Mouse (Mus musculus) layer of hippocampus, adult 9-10 months (tissue): ENCODE data around the gene Fam217a.
A peak's percentile ranks its signal among the peaks of the same experiment; 100 is the strongest.
"Not testable (repeated sequence)": the region's sequence is repeated elsewhere in the genome, so short reads cannot be mapped to it uniquely, and the experiment has no call there.

Source experiments
- DNase-seq: peaks from one replicate; pipeline ENCODE4 v3.0.0; 2022; ENCODE audit warnings: low spot score

Fam217a gene

GRCm38 (mm10) chr13:34924210-34924609 is at the start of gene Fam217a, which contains the start of gene 4933417A18Rik:
Gene Fam217a (minus strand): TSS chr13:34924310.
Gene 4933417A18Rik (plus strand): TSS chr13:34924409.
- no peak for DNase-seq

- DNase-seq, result no peak
Observed at GRCm38 (mm10) chr13:34973770-34974169, 49.7 kb upstream of the Fam217a start.

GRCm38 (mm10) chr13:34973149-34973548 is 49.0 kb upstream of the Fam217a start:
- DNase-seq, result no peak

GRCm38 (mm10) chr13:34972456-34972855 is 48.3 kb upstream of the Fam217a start:
- DNase-seq, result not testable (repeated sequence)

- DNase-seq, result not testable (repeated sequence)
Observed at GRCm38 (mm10) chr13:34965647-34966046, 41.5 kb upstream of the Fam217a start.

GRCm38 (mm10) chr13:34964866-34965265 is 40.8 kb upstream of the Fam217a start:
- no peak for DNase-seq

- DNase-seq, result no peak
Observed at GRCm38 (mm10) chr13:34964419-34964818, 40.3 kb upstream of the Fam217a start.

- no peak for DNase-seq
Observed at GRCm38 (mm10) chr13:34963511-34964397, 39.6 kb upstream of the Fam217a start, which contains the start of gene Eci3. Gene Eci3 (minus strand): TSS chr13:34963810.

GRCm38 (mm10) chr13:34960996-34961770 is 37.1 kb upstream of the Fam217a start:
- no peak for DNase-seq

GRCm38 (mm10) chr13:34958158-34958557 is 34.0 kb upstream of the Fam217a start:
- not testable (repeated sequence) for DNase-seq

GRCm38 (mm10) chr13:34956901-34957300 is 32.8 kb upstream of the Fam217a start:
- DNase-seq, result no peak

- not testable (repeated sequence) for DNase-seq
Observed at GRCm38 (mm10) chr13:34951437-34951836, 27.3 kb upstream of the Fam217a start.

GRCm38 (mm10) chr13:34942370-34942769 is 18.3 kb upstream of the Fam217a start:
- DNase-seq, result no peak

GRCm38 (mm10) chr13:34934931-34935644 is 11.0 kb upstream of the Fam217a start:
- DNase-seq, result no peak

- DNase-seq, result no peak
Observed at GRCm38 (mm10) chr13:34916520-34917167, 7.5 kb downstream of the Fam217a start.

- no peak for DNase-seq
Observed at GRCm38 (mm10) chr13:34914614-34915013, 9.5 kb downstream of the Fam217a start.

- no peak for DNase-seq
Observed at GRCm38 (mm10) chr13:34892871-34893270, 31.2 kb downstream of the Fam217a start.

GRCm38 (mm10) chr13:34876481-34876880 is 47.6 kb downstream of the Fam217a start:
- no peak for DNase-seq

GRCm38 (mm10) chr13:34875741-34876445 is 48.2 kb downstream of the Fam217a start:
- no peak for DNase-seq

- peak; percentile 80 for DNase-seq
Observed at GRCm38 (mm10) chr13:34875166-34875710, 48.9 kb downstream of the Fam217a start, which contains the start of gene Prpf4b. Gene Prpf4b (plus strand): TSS chr13:34875302.
